Mouse (Mus musculus): Measurements from ENCODE around the gene Pdcd10. TPM values are rescaled to one million over a fixed set of nuclear protein-coding genes. Genes with fewer than 3 reads are reported as not detected.

Pdcd10 gene
- 44.7 and 47.5 TPM in 2 replicates for polyA plus RNA-seq (2012; rRNA removed)

DNA sequence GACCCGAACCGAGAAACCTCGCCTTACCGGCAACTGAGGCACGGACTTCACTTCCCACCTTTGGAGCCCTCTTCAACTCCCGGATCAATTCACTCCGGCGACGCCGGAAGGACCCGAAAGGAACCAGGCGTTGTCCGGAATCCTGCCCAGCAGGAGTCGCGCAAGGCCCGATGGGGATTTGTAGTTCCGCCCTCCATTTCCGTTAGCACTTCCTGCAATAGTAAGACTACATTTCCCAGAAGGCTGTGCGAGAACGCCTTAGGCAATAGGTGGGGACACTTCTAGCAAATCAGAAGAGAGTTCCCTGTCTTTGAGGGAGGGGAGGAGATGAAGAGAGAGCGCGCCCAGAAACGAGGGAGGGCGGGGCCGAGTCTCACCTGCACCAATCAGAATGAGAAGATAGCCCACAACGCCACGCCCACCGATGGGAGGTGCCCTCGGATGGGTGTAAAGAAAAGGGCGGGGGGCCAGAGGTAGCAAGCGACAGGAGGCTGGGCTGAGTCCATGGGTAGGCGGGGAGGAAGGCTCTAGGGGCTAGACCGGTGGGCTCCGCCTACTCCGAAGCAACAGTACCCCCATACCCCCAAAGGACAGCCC is at the start of gene Pdcd10:
Gene Pdcd10, minus strand, starts transcription at position 162 of the 597 bp plus-strand sequence.

DNA sequence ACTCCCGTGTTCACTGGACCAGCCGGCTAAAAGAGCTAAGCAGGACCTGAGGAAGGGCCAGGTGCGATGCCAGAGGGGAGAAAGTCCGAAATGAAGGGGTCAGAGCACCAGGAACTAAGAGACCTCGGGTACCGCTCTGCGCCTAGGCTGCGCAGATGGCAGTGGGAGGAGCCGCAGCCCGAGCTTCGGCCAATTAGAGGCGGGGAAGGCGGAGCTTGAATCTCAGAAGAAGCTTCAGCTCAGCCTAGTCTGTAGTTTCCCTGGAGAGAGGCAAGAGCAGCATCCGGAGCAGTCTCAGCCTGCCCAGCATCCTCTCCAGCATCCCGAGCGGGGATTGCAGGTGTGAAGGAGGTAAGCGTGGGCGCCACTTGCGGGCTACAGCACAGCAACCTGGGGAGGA is 636 bp upstream of the Pdcd10 start, which contains the start of gene Serpini1:
Gene Serpini1, plus strand, starts transcription at position 256 of the 400 bp plus-strand sequence.

DNA sequence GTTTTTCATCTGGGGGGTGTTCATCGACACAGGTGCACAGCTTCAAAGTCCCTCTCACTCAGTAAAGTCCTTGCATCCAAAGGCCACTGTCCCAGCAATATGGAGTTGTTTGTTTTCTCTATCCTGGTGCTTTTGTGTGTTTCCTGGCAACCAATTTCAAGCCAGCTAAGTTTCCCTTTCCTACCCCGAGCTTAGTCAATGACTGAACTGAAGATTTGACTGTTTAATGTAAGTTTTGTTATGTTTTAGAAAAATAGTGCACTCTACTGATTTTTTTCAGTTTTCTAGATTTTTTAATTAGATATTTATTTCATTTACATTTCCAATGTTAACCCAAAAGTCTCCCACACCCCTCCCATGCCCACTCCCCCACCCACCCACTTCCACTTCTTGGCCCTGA is 74.6 kb downstream of the Pdcd10 start, which contains the start of gene Wdr49:
Gene Wdr49, minus strand, starts transcription at position 101 of the 400 bp plus-strand sequence.

Other genes with a start within 250 kb of the Pdcd10 start
- 0.06 and 0.11 TPM in 2 replicates for gene Wdr49, start 74.7 kb downstream of the Pdcd10 start, polyA plus RNA-seq (2012; rRNA removed)
- 47.9 and 49.5 TPM in 2 replicates for gene Serpini1, start 691 bp upstream of the Pdcd10 start, polyA plus RNA-seq (2012; rRNA removed)
- not detected in 2 replicates for gene Gm29133, start 191.3 kb upstream of the Pdcd10 start, polyA plus RNA-seq (2012; rRNA removed)

All from central nervous system, embryonic 14 days (tissue).